Mouse (Mus musculus) heart, embryonic 10.5 days (tissue): ENCODE data around the gene H3f3b. TPM values are rescaled to one million over a fixed set of nuclear protein-coding genes. Genes with fewer than 3 reads are reported as not detected.

ENCODE experiments used
- DNase-seq: peaks from one replicate; pipeline ENCODE4 v3.0.0-alpha.2; 2017; ENCODE audit warnings: low spot score
- H3K27ac ChIP-seq: fragments of 300-500 bp; sonication (generic); 2 replicates; pipeline ENCODE4 v1.5.1; 2016; ENCODE audit warnings: mild to moderate bottlenecking
- H3K27me3 ChIP-seq: fragments of 300-500 bp; sonication (generic); 2 replicates; pipeline ENCODE4 v1.6.1; 2016; ENCODE audit warnings: mild to moderate bottlenecking; ENCODE audit not compliant: poor library complexity, insufficient read depth, severe bottlenecking
- H3K36me3 ChIP-seq: fragments of 300-500 bp; sonication (generic); 2 replicates; pipeline ENCODE4 v1.6.1; 2016; ENCODE audit warnings: mild to moderate bottlenecking, moderate library complexity
- H3K4me1 ChIP-seq: fragments of 300-500 bp; sonication (generic); 2 replicates; pipeline ENCODE4 v1.6.1; 2016; ENCODE audit warnings: mild to moderate bottlenecking
- H3K4me3 ChIP-seq: fragments of 300-500 bp; sonication (generic); 2 replicates; pipeline ENCODE4 v1.5.1; 2016; ENCODE audit warnings: mild to moderate bottlenecking, moderate library complexity
- H3K9me3 ChIP-seq: fragments of 300-500 bp; sonication (generic); 2 replicates; pipeline ENCODE4 v1.6.1; 2016; ENCODE audit warnings: mild to moderate bottlenecking, moderate library complexity
- WGBS: fragments of 180-500 bp; shearing (Covaris S2); methylation state at CpG from one replicate; pipeline ENCODE4 v1.1.7; 2016; 5-methylcytosine and 5-hydroxymethylcytosine counted together
- polyA plus RNA-seq: library from polyadenylated mRNA; unstranded; fragments of >200 nt; fragmentation: Nextera tagmentation; extraction: Ambion mirVana; gene quantifications from 2 replicates; pipeline ENCODE4 v1.2.1, GENCODE M21; 2016

Gene H3f3b
- polyA plus RNA-seq, 1 experiment from 2014 or later: 1,078 TPM

DNA sequence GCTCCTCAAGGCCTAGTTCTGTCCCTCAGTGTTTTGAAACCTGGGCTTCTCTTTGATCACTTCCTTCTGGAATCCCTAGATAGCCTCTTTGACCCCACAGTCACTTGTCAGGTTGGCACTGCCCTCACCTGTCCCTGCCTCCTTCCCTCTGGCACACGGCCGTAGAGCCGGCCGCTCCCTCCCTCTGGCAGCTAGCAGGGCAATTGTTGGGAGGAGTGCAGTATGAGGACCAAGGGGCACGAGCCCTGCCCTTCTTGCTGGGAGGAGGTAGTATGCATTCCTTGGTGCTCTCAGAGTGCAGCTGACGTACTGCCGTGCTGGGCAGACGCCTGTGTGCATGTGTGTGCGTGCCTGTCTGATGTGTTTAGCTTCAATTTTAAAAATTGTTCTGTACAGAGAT is 32.8 kb upstream of the H3f3b start:
- no peaks in the 10 kb centered on the region for H3K27me3 ChIP-seq
- no peak overlapping the region for H3K27ac ChIP-seq
- peaks cover 66% of the 10 kb centered on the region for H3K36me3 ChIP-seq
- H3K4me1 ChIP-seq: peaks cover 41% of the 10 kb centered on the region
- H3K9me3 ChIP-seq: no peaks in the 10 kb centered on the region
- DNase-seq: no peak
- no peak overlapping the region for H3K4me3 ChIP-seq
- WGBS: 84% methylated on average over 9 of the region's 9 CpGs

DNA sequence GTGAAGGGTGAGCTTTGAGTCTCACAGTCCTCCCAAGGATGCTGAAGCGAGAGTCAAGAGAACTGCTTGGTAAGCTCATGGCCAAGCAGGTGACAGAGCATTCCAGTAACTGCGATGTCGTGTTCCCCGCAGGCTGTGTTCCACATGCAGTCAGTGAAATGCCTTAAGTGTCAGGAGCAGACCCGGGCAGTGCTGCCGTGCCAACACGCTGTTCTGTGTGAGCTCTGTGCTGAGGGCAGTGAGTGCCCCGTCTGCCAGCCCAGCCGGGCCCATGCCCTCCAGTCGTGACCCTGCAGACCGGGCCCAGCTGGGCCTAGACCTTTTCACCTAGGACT is 31.9 kb upstream of the H3f3b start:
- H3K4me3 ChIP-seq: no peak overlapping the region
- peaks cover 39% of the 10 kb centered on the region for H3K4me1 ChIP-seq
- no peak overlapping the region for H3K27ac ChIP-seq
- H3K36me3 ChIP-seq: peaks cover 75% of the 10 kb centered on the region
- no peak for DNase-seq
- H3K9me3 ChIP-seq: no peaks in the 10 kb centered on the region
- no peaks in the 10 kb centered on the region for H3K27me3 ChIP-seq
- 93% methylated on average over 11 of the region's 11 CpGs for WGBS

DNA sequence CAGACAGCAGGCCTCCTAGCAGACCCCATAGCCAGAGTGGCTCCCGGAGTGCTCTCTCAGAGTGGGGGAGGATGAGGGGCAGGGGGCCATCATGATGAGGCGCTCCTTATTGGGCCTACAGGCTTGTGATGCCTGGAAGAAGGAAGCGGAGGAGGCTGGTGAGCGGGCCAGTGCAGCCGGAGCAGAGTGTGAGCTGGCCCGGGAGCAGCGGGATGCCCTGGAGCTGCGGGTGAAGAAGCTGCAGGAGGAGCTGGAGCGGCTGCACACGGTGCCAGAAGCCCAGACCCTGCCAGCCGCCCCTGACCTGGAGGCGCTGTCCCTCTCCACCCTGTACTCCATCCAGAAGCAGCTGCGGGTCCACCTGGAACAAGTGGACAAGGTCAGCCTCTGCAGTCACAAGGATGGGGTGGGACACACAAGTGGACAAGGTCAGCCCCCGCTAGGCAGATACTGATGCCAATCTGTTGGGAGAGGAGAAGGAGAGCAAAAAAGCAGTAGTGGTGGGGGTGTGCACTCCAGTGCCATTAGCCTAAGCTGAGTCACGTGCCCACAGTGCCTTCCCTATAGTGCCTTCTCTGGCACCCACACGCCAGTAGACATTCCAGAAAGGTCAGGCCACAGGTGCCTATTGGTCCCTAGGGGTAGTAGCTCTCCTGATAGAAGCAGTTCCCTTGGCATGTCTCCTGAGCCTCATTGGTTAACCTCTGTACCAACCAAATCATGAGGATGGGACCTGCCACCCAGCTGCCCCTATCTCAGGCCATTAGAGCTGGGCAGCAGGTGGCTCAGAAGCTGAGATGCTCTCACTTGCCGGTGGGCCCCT is 31.3 kb upstream of the H3f3b start:
- Histone ChIP-seq H3K4me1 (peaks cover 34% of the 10 kb centered on the region), H3K27me3 (no peaks in the 10 kb centered on the region), H3K36me3 (peaks cover 81% of the 10 kb centered on the region), H3K27ac (no peak overlapping the region), H3K9me3 (no peaks in the 10 kb centered on the region), H3K4me3 (no peak overlapping the region)
- WGBS: 90% methylated on average over 17 of the region's 17 CpGs
- no peak for DNase-seq

DNA sequence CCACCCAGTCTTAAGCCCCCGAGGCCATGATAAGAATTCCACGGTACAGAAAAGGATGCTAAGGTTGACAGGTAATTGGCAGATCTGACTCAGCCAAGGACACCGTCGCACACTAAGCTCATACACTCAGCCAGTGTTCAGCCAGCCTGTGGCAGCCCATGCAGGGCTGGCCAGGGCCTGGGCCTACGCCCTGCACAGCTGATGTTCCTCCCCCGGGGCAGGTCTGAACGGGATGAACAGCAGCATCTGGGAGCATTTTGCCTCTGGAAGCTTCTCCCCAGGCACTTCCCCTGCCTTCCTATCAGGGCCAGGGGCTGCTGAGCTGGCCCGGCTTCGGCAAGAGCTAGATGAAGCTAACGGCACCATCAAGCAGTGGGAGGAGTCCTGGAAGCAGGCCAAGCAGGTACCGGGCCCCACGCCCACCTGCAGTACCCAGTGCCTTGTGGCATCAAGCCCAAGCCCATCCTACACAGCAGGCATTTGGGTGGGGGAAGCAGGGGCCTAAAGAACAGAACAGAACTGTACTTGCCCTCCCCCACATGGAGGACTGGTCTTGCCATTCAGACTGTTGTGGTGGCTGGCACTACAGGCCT is 30.4 kb upstream of the H3f3b start:
- H3K4me1 ChIP-seq: peaks cover 29% of the 10 kb centered on the region

DNA sequence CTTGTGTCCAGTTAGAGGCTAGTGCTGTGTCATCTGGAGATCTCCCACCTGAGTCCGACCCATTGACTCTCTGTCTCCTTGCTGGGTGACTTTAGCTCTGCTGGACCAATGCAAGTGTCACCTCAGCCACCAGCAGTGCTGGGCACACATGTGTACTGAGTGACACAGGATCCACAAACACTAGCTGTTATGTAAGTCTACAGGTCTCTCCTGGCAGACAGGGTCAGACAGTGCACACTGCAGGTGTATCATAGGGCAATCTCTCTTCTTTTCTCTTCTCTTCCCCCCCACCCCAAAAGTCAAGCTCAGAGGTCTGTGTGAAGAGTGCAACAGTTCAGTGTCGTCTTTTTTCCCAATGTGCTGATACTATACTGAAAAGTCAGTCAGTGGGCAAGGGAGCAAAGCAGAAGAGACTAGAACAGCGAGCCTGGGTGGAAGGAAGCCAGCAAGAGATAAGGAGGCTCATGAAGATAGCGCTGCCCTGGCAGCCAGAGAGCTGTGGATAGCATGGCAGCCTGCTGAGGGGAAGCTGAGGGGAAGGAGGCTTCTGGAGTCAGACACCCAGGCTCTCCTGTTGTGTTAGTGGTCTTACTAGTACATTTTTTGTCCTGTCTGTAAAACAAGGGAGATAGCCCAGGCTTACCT is 29.6 kb upstream of the H3f3b start:
- WGBS: 41% methylated on average over 4 of the region's 4 CpGs
- Histone ChIP-seq H3K36me3 (peaks cover 98% of the 10 kb centered on the region), H3K4me1 (peaks cover 26% of the 10 kb centered on the region), H3K9me3 (no peaks in the 10 kb centered on the region), H3K27ac (0 out of 2 replicates have a peak overlapping the region, but pooled peaks have one; percentile 23), H3K4me3 (no peak overlapping the region), H3K27me3 (no peaks in the 10 kb centered on the region)
- no peak for DNase-seq

More for the DNA sequence above, 30.4 kb upstream of the H3f3b start:
- 0 out of 2 replicates have a peak overlapping the region, but pooled peaks have one; percentile 37 for H3K27ac ChIP-seq
- 82% methylated on average over 12 of the region's 12 CpGs for WGBS
- no peak overlapping the region for H3K4me3 ChIP-seq
- no peaks in the 10 kb centered on the region for H3K27me3 ChIP-seq
- peaks cover 91% of the 10 kb centered on the region for H3K36me3 ChIP-seq
- DNase-seq: no peak
- H3K9me3 ChIP-seq: no peaks in the 10 kb centered on the region

DNA sequence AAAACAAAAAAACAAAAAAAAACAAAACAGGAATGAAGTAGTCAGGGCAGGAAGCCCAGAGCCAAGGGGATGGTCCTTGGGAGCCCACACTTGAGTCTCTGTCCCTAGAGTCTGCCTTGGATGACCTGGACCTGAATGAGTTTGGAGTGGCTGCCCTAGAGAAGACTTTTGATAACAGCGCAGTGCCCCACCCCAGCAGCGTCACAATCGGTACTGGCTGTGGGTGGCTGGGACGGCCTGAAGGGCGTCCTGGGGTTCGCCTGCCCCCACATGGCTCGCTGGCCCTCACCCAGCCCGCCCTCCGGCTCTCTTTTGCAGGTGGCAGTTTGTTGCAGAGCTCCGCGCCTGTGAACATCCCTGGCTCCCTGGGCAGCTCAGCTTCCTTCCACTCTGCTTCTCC is 28.1 kb upstream of the H3f3b start:
- H3K9me3 ChIP-seq: no peaks in the 10 kb centered on the region
- no peak overlapping the region for H3K27ac ChIP-seq
- DNase-seq: no peak
- H3K4me3 ChIP-seq: no peak overlapping the region
- peaks cover 23% of the 10 kb centered on the region for H3K4me1 ChIP-seq
- H3K27me3 ChIP-seq: no peaks in the 10 kb centered on the region
- H3K36me3 ChIP-seq: peaks cover 100% of the 10 kb centered on the region
- WGBS: 82% methylated on average over 11 of the region's 11 CpGs

DNA sequence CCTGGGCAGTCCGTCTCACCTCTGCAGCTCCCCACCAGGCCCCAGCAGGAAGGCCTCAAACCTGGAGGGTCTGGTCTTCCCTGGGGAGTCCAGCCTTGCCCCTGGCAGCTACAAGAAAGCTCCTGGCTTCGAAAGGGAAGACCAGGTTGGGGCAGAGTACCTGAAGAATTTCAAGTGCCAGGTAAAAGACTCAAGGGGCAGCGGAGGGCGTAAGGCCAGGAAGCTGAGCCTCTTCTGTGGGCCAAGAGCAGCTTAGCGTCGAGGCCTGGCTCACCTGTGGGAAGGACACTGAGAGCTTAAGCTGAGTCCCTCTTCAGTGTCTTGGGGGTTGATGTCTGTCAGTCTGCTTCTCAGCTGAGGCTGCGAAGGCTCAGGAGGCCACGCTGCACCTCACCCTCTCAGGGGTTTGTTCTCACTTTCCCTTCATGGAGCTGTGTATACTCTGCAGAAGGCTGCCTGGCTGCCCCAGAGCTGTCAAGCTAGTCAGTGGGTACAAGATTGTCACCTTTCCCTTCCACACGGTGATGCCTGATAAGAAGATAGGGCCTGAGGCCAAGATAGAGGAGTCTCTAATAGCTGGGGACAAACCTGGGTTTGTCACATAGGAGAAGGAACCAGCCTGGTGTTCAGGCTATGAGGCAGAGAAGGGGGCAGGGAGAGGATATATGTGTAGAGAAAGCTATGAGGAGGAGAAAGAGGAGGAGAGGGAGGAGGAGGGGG is 25.9 kb upstream of the H3f3b start:
- DNase-seq: no peak
- WGBS: 83% methylated on average over 9 of the region's 9 CpGs
- Histone ChIP-seq H3K36me3 (peaks cover 100% of the 10 kb centered on the region), H3K27ac (no peak overlapping the region), H3K4me3 (no peak overlapping the region), H3K9me3 (0 out of 2 replicates have a peak, but pooled peaks cover 3% of the 10 kb centered on the region), H3K27me3 (no peaks in the 10 kb centered on the region), H3K4me1 (peaks cover 23% of the 10 kb centered on the region)

DNA sequence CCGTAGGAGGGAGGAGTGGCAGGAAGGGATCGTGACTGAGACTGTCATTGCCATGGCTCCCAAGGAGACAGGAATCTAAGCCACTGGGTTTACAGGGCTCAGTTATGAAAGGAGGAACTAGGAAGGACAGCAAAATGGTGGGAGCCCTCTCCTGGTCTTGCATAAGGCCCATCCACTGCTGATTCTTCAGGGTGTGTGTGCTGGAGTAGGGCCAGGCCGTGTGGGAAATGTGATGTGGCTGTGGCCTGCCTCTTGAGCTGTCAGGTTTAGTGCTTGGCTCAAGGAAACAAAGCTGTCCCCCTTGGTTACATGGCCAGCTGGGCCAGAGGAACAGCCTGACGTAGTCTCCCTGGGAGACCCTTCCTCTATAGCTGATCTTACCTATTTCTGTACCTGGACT is 22.4 kb upstream of the H3f3b start:
- Histone ChIP-seq H3K4me3 (no peak overlapping the region), H3K27ac (no peak overlapping the region), H3K4me1 (no peaks in the 10 kb centered on the region), H3K27me3 (no peaks in the 10 kb centered on the region), H3K9me3 (0 out of 2 replicates have a peak, but pooled peaks cover 3% of the 10 kb centered on the region), H3K36me3 (peaks cover 98% of the 10 kb centered on the region)
- no peak for DNase-seq
- WGBS: 86% methylated on average over 4 of the region's 4 CpGs

DNA sequence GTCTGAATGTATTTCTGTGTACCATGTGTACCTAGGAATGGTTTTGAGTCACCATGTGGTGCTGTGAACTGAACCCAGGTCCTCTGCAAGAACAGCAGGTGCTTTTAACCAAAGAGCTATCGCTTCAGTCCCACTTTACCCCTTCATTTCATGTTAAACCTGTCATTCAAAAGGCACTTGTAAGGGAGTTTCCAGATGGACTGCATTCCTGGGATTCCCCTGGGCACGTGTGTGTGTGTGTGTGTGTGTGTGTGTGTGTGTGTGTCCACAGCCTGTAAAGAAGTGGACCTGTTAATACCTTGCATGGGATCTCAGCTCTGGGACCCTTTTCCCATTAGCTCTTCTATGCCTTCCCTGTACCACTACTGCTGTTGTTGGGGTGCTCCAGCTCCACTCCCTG is 21.8 kb upstream of the H3f3b start:
- peaks cover 98% of the 10 kb centered on the region for H3K36me3 ChIP-seq
- no peak overlapping the region for H3K4me3 ChIP-seq
- DNase-seq: no peak
- H3K27ac ChIP-seq: no peak overlapping the region
- H3K9me3 ChIP-seq: 0 out of 2 replicates have a peak, but pooled peaks cover 3% of the 10 kb centered on the region
- no peaks in the 10 kb centered on the region for H3K27me3 ChIP-seq
- no peaks in the 10 kb centered on the region for H3K4me1 ChIP-seq
- 82% methylated on average over 2 of the region's 2 CpGs for WGBS

DNA sequence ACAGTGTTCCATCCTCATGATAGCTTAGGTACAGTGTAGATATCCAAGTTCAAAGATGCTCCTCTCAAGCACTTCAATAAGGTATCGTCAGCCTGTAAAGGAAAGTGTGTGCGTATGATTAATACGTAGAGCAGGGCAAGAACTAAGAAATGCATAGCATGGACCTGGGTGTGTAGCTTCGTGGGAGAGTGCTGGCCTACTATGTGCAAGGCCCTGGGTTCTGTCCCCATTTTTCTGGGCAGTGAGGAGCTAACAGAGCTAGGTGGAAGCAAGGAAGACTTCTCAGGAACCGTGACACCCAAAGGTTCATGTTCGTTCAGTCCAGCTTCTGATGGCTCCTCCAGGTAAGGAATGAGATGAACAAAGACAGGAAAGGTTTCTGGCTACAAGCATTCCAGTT is 17.4 kb upstream of the H3f3b start:
- peaks cover 88% of the 10 kb centered on the region for H3K36me3 ChIP-seq
- H3K4me3 ChIP-seq: no peak overlapping the region
- no peak for DNase-seq
- no peak overlapping the region for H3K27ac ChIP-seq
- 0 out of 2 replicates have a peak, but pooled peaks cover 3% of the 10 kb centered on the region for H3K9me3 ChIP-seq
- H3K27me3 ChIP-seq: no peaks in the 10 kb centered on the region
- 94% methylated on average over 6 of the region's 6 CpGs for WGBS
- H3K4me1 ChIP-seq: peaks cover 4% of the 10 kb centered on the region; the same call in 1 of the 2 replicates

DNA sequence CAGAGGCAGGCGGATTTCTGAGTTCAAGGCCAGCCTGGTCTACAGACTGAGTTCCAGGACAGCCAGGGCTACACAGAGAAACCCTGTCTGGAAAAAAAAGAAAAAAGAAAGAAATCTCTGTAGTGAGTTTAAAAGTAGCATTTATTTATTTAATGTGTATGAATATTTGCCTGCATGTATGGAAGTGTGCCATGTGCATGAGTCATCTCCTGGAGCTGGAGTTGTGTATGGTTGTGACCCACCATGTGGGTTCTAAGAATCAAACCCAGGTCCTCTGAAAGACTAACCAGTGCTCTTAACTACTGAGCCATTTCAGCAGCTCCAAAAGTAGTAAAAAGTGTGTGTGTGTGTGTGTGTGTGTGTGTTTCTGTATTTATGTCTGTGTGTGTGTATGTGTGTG is 15.5 kb upstream of the H3f3b start:
- WGBS: 97% methylated on average over 1 of the region's 1 CpGs

DNA sequence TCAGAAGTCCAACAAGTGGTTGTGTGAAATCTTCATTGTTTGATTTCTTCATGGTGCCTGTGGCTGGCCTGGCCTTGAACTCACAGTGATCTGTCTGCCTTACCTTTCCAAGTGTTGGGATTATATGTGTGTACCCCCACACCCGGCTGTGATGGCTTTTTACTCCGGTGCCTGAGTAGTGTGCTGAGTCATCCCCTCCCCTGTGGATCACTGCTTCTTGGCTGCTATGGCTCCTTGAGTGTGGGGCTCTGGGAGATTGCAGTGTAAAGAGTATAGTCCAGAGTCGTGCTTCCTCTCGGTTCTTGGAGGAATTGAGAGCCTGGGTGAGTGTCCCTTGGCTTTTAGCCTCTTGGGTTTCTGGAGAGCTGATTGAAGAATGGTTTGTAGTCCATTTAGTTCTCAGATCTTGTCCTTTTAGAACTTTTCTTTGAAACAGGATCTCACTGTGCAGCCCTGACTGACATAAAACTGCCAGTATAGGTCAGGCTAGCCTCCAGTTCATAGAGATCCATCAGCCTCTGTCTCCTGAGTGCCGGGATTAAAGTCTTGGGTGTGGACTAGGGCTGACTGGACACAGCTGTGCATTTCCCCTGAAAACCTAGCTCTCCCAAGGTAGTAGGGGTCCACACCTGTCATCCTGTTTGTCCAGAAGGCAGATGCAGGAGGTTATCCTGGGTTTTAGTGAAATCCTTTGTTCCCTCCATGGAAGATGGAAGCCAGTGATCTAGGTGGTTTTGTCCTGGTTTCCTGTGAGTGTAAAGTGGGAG is 14.8 kb upstream of the H3f3b start:
- Histone ChIP-seq H3K9me3 (no peaks in the 10 kb centered on the region), H3K4me3 (no peak overlapping the region), H3K4me1 (peaks cover 4% of the 10 kb centered on the region; the same call in 1 of the 2 replicates), H3K27me3 (no peaks in the 10 kb centered on the region), H3K36me3 (peaks cover 80% of the 10 kb centered on the region), H3K27ac (no peak overlapping the region)
- whole genome bisulfite sequencing: 81% methylated on average over 5 of the region's 5 CpGs
- DNase-seq: no peak

More for the DNA sequence above, 15.5 kb upstream of the H3f3b start:
- no peak for DNase-seq
- Histone ChIP-seq H3K4me3 (no peak overlapping the region), H3K27ac (no peak overlapping the region), H3K27me3 (no peaks in the 10 kb centered on the region), H3K36me3 (peaks cover 86% of the 10 kb centered on the region), H3K9me3 (no peaks in the 10 kb centered on the region), H3K4me1 (peaks cover 4% of the 10 kb centered on the region; the same call in 1 of the 2 replicates)
